Mouse (Mus musculus) adrenal gland, postnatal 14 days (tissue): ENCODE measurements around the gene Kctd2. TPM values are rescaled to one million over a fixed set of nuclear protein-coding genes. Genes with fewer than 3 reads are reported as not detected.
"Not testable (repeated sequence)": the region's sequence is repeated elsewhere in the genome, so short reads cannot be mapped to it uniquely, and the experiment has no call there.

Source experiments
- DNase-seq: peaks from one replicate; pipeline ENCODE4 v3.0.0; 2021; ENCODE audit warnings: mixed read lengths
- long read RNA-seq, 2 experiments: library from polyadenylated mRNA; stranded (forward); transcript quantifications; one replicate each; pipeline ENCODE4 v2.0.0; 2021
- total RNA-seq: library from RNA; stranded (reverse); gene quantifications from 2 replicates; pipeline ENCODE4 v1.2.3, GENCODE M21; 2021

Gene Kctd2
- 39.1 and 45.2 TPM in 2 replicates for total RNA-seq
- long read RNA-seq, experiment 1, transcript Kctd2-202 (5 exons, 2,649 nt), result minor isoform, 9 of 110 reads
- long read RNA-seq, experiment 1, transcript Kctd2-201 (6 exons, 1,764 nt), result major isoform, 89 of 110 reads
- long read RNA-seq, experiment 1, partial matches to known transcripts, result 4 of 110 reads
- long read RNA-seq, experiment 1, other reads (novel, unspliced or antisense), result 8 of 110 reads
- long read RNA-seq, experiment 2, transcript Kctd2-202 (5 exons, 2,649 nt), result minor isoform, 8 of 78 reads
- long read RNA-seq, experiment 2, transcript Kctd2-201 (6 exons, 1,764 nt), result major isoform, 56 of 78 reads
- long read RNA-seq, experiment 2, partial matches to known transcripts, result 0 of 78 reads
- long read RNA-seq, experiment 2, other reads (novel, unspliced or antisense), result 14 of 78 reads

DNA sequence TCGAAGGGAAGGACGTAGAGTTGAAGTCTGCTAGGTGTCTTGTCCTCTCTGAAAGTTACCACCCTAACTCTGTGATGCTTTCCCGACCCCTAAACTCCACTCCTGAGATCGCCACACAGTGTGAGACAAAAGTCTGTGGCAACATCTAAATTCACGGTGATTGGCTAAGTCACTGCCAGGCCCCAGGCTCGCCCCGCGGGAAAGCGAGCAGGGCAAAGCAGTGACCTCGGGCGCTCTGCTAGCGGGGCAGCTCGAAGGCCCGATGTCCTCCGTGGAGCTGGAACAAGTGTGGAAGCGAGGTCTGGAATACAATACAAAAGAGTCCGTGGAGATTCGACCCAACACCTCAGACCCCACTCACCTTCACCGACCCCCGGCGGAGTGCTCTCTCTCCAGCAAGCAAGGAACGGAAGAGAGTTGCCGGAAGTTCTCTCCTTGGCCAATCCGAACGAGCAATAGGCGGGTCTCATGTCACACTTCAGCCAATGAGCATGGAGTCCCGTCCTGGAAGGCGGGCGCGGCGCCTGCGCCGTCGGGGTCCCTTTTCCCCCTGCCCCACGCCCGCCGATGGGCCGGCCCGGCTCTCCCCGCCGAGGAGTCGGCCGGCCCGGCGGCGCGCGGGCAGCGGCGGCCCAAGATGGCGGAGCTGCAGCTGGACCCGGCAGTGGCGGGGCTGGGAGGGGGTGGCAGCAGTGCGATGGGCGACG is at the start of gene Kctd2, which contains the start of gene Atp5h:
Kctd2 (plus strand) TSS at position 598 of the 707 bp plus-strand sequence.
Atp5h (minus strand) TSS at position 432 of the 707 bp plus-strand sequence.
- DNase-seq, result peak; percentile 98

DNA sequence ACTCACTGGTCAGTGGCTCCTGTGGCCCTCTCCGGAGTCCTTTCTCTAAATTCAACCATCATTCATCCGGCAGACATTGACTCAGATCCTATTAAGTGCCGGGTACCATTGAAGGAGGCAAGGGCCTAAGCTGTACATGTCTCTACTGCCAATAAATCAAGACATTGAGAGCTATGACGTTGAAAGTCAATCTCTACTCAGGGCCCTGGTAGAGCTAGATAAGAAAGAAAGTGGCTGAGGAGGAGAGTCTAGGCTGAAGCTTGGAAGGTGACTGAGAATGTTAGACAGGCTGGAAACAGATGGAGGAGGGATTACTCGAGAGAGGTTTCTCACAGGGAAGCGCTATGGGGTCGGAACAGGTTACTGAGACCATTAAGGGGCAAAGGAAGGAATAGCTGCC is 49.6 kb upstream of the Kctd2 start:
- no peak for DNase-seq

DNA sequence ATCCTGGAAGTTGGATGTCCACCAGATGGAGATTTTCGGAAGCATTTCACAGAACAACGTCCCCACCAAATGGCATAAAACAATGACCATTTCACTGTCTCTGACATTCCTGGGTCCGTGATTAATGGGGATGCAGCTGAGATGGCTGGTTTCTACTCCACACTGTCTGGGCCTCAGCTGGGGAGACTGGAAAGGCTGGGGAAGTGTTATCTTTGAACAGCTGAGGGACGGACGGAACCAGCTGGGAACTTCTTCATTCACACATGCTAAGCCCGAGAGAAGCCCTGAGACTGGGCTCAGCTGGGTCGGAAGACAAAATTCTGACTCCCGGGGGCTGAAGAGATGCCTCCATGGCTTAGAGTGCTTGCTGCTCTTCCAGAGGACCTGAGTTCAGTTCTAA is 48.6 kb upstream of the Kctd2 start:
- DNase-seq, result no peak

DNA sequence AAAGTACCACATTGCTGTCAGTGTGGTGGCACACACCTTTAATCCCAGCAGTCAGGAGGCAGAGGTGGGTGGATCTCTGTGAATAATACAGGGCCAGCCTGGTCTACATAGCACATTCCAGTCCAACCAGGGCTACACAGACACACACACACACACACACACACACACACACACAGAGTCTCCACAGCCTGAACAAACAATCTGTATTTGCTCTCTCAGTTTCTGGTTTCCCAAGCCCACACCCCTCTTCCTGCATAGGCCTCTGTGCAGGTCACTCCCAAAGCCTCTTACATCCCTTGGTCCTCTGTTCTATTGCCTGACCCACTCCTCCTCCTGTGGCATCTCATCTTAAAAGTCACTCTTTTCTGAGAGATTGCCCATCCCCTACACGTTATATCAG is 47.9 kb upstream of the Kctd2 start:
- DNase-seq, result no peak

DNA sequence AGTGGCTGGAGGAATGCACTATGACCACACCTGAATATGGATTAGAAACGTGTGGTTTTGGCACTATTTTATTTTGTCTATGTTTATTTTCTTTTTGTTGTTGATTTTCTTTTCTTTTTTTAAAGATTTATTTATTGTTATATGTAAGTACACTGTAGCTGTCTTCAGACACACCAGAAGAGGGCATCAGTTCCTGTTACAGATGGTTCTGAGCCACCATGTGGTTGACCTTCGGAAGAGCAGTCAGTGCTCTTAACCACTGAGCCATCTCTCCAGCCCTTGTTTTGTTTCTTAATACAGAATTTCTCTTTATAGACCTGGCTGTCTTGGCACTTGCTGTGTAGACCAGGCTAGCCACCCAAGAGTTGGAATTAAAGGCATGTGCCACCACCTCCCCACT is 47.2 kb upstream of the Kctd2 start:
- no peak for DNase-seq

DNA sequence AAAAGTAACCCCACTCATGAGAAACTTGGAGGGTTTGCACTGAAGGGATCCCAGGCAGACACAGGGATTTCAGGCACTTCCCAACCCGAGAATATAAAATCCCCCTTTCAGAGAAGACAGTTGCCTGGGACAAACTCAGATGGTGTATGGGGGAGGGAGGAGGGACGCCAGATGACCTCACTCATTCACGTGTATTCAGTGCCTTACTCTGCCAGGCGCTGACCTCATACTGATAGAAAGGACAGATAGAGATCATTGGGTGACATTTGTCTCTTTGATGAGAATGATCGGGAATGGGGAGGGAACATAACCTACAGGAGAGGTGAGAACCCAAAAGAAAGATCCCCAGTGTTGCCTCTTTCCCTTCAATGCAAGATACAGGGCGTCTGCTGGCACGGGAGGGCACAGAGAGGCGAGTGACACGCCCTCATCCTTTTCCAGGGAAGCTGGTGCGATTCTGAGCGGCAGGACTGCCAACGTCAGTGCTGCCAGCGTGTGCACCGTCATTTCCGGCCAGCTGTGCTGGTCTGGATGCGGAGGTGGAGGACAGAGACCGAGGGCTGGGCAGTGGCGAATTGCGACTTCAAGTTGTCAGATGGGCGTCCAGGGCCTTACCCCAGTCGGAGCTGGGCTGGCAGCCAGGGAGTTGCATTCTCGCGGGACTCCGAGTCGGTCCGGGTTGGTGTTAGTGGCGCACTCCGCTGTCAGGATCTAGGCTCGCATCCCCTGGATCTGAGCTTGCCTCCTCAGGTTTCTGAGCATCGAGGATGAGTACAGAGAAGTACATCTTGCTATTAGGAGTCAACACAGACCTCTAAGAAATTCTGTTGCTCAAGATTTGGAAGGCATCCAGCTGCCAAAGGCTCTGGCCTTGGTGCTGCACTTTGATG is 45.9 kb upstream of the Kctd2 start:
- DNase-seq, result peak; percentile 90

DNA sequence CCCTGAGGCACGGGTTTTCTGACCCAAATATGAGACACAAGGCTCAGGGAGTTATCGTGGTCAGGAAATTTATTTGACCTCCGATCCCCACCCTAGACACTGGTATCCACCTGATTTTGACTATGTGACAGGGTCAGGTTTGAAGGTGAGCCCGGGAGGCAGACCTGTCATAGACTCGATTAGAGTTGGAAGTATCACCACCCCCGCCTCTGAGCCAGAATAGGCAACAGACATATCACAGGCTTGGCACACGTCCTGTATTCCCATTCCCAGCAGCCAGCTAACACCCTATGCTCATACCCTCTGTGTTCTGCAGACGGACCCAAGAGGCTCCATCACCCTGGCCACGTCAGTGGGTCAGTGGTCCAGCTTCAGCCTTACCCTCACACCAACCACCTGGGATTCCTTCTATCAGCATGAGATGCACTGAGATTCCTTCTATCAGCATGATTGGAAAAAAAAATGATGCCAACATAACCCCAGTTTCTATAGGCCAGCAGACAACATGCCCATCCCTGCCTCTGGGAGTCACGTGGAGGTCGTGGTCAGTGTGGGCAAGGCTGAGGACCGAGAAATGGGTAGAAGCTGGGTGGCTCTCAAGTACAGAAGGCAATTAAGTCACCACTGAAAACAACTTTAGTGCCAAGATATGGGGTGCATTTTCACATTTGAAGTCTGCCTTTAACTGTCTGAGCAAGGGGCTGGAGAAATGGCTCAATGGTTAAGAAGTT is 45.1 kb upstream of the Kctd2 start:
- peak; percentile 65 for DNase-seq

DNA sequence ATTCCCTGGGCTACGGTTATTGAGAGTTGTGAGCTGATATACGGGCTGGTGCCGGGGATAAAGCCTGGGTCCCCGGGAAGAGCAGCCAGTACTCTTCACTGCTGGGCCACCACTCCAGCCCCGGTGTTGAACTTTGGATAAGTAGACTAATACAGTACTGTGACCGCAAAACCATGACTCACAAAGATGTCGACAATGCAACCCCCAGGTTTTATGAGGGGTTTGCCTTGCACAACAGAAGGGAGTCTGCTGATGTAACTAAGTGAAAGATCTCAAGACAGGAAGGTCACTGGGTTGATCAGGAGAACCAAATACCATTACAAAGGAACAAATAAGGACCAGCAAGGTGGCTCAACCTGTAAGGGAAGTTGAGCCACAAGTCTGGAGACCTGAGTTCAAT is 43.2 kb upstream of the Kctd2 start:
- DNase-seq, result no peak

DNA sequence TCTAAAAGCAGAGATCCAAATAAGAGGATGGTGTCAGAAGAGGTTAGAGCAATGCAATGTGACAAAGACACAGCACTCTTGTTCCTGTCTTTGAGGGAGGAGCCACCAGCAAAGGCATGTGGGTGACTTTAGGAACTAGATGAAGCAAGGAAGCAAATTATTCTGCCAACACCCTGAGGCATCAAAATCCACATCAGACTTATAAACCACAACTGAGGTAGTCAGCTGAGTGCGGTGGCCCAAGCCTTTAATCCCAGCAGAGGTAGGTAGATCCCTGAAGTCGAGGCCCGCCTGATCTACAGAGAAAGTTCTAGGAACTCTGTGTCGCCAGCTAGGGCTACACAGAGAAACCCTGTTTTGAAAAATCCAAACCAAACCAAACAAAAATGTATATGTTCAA is 42.7 kb upstream of the Kctd2 start:
- no peak for DNase-seq

DNA sequence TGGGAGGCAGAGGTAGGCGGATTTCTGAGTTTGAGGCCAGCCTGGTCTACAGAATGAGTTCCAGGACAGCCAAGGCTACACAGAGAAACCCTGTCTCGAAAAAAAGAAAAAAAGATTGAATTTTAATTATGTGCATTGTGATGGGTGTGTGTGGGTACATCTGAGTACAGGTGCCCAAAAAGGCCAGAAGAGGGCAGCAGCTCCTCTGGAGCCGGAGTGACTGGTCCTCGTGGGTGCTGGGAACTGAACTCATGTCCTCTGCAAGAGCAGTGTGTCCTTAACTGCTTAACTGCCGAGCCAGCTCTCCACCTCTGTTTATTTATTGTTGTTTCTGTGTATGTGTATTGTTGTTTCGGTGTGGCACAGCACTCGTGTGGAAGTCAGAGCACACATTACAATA is 42.1 kb upstream of the Kctd2 start:
- no peak for DNase-seq

DNA sequence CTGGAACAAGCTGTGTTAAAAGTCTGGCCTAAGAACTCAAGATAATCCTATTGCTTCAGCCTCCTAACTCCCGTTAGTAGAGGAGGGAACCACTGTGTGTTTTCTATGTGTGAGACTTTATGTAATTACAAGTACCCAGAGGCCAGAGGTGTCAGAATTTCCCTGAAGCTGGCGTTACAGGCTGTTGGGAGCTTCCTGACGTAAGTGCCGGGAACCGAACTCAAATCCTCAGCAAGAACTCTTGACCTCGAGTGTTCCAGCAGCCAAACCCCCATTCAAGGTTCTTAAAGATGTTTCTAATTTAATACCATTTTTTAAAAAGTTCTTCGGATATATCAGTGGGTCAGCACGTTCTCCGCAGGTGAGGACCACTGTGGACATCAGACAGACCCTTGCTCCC is 38.7 kb upstream of the Kctd2 start:
- DNase-seq, result no peak

DNA sequence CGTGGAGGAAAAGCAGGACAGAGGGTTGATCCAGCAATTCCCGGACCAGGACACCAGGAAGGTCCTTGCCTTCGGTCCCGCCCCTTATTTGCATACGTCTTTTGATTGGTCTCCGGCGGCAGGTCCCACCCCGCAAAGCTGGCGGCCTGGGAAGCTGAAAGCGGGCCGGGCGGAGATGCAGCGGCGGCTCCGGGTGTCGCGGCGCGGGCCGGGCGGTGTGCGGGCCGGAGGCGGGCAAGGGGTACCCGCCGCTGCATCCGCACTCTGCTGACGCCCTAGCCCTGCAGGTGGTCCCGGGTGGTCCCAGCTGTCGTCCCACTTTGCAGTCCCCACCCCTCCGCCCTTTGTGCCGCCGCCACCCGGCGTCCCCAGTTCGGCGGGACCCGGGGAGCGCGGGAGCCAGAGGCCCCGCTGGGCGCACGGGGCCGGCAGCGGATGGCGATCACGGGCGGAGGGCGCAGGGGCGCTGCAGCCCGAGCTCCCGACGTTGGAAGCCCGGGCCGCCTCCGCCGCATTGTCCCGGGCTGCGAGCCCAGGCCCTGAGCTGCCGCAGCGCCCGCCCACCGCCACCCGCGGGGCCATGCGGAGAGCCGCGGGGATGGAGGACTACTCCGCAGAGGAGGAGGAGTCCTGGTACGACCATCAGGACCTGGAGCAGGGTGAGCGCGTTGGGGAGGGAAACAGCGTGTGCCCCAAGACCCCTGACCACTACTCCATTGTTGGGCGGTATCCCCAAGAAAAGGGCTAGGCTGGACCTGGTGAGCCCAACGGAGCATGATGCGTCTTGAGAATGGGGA is 38.0 kb upstream of the Kctd2 start, which contains the start of gene Cdr2l:
Cdr2l (plus strand) TSS at position 174 of the 797 bp plus-strand sequence.
- DNase-seq, result peak; percentile 97

DNA sequence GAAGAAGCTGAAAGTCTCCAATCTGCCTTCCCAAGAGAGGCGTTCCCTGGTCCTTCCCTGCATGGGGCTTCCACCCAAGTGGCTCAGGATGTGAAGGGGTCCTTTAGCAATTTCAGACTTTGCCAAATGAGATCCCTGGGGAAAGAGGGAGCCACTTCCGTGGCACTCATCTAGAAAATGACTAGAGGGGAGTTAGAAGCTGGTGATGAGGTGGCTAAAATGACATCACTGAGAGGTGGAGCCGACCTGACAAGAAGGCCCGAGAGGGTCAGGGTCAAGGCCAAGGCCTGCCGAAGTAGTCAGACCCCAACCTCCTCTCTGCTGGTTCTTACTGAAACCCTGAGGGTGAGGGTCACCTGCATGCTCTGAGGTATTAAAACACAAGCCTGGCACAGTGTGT is 37.0 kb upstream of the Kctd2 start:
- peak; percentile 61 for DNase-seq

DNA sequence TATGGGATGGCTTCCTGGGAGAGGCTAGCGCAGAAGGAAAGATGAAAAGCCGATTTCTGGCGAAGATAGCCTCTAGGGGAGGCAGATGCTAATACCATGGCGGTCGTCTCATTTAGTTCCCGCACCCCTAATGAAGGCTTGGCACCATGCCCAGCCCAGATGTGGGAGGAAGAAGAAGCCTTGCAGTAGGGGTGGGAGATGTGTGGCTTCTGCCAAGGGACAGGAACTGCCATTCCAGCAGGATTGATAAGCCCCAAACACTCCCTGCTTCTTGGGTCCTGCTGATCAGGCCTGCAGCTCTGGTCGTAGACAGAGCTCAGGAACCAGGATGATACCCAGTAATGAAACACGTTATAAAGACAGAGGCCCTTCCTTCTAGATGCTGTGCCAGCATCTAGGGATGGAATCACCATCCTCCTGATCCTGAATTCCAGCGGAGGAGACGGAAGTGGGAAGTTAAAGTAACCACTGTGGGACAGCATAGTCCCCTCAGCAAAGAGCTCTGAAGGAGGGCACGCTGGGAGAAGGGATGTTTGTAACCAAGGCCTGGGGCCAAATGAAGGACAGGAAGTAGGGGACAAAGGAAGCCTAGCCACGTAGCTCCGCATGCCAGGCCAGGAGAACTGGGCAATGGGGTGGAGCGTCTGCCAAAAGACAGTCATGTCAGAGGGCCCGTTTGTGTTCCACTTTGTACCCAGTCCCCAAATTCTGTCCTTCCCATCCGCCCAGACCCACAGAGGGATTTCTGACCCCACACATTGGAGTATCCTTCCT is 36.0 kb upstream of the Kctd2 start:
- DNase-seq, result peak; percentile 52

DNA sequence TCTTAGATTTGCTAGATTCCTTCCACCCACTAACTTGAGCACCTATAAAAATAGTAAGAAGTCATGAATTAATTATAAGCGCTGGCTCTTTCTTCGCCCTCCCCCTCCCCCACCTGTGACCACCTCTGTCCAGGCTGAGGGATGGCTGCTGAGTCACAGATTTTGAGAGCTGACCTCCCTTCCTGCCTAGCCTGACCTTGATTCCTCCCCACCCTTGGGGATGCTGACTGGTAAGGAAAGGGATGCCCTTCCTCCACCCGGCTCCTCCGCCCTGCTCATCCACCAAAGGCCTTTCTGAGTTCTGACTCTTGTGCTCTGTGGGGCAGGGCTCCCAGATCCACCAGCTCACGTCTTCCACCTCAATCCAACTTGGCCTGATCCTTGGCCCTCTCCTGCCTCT is 35.3 kb upstream of the Kctd2 start:
- peak; percentile 88 for DNase-seq

DNA sequence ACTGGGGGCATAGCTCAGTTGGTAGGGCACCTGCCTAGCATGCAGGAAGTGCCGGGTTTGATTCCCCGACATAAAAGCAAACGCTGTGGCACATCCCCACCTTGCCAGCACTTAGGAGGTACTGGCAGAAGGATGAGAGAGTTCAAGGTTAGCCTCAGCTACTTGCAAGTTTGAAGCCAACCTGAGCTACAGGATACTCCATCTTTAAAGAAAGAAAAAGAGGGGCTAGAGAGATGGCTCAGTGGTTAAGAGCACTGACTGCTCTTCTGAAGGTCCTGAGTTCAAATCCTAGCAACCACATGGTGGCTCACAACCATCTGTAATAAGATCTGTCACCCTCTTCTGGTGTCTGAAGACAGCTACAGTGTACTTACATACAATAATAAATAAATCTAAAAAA is 33.1 kb upstream of the Kctd2 start:
- DNase-seq, result not testable (repeated sequence)

DNA sequence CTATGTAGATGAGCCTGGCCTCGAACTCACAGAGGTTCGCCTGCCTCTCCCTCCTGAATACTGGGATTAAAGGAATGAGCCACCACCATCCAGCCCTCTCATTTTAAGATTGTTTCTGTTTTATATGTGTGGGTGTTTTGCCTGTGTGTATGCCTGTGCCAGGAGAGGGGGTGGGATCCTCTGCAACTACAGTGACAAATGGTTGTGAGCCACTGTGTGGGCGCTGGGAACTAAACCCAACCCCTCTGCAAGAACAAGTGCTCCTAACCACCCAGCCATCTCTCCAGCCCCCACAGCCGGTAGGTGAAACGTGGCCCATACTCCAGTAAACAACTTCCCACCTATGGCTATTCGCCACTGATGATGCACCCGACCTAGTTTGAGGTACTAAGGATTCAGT is 28.6 kb upstream of the Kctd2 start:
- no peak for DNase-seq

DNA sequence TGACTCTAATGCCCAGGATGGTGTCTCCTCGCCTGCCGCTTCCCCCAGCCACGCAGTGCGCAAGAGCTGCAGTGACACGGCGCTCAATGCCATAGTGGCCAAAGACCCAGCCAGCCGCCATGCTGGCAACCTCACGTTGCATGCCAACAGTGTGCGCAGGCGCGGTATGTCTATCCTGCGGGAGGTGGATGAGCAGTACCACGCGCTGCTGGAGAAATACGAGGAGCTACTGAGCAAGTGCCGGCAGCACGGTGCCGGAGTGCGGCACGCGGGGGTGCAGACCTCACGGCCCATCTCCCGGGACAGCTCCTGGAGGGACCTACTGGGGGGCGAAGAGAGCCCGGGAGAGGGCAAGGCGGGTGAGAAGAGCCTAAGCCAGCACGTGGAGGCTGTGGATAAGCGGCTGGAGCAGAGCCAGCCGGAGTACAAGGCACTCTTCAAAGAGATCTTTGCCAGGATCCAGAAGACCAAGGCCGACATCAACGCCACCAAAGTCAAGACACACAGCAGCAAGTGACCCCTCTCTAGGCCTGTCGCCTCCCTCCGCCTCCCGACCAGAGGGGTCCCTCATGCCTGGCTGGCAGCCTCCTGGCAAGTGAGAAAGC is 26.1 kb upstream of the Kctd2 start:
- peak; percentile 62 for DNase-seq

DNA sequence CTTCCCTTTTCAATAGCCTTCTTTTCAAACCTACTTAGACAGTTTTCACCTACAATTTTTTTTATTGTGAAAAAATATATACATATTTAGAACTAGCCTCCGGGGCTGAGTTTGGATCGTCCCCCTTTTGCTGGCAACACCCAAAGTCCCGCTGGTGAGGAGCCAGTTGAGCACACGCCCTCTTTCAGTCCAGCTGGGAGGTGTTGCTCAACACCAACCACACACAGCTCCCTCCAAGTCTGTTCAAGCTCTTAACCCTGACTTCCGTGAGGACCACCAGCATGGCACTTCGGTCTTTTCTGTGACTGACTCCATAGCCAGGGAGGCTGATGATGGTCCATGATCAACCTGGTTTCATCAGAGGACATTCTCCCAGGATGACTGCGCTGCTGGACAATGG is 21.8 kb upstream of the Kctd2 start:
- peak; percentile 3 for DNase-seq

DNA sequence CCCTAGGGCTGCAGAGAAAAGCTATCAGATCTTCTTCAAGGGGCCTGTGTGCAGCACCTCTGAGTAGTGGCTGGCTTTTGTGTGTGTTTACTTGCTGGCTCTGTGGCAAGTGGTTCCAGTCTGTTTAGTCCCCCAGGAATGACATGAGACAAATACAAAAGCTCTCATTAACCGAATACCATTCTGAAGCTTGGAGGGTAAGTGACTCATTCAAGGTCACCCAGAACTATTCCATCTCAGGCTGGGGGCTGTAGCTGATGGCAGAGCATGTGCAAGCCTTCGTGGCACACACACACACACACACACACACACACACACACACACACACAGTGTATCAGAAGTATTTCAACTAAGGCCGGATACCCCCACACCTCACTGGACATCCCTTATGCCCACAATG is 19.8 kb upstream of the Kctd2 start:
- peak; percentile 51 for DNase-seq
